Mouse (Mus musculus): ENCODE results near the gene Zfp277. TPM values are rescaled to one million over a fixed set of nuclear protein-coding genes. Genes with fewer than 3 reads are reported as not detected.

Zfp277 gene
- polyA plus RNA-seq, 1 experiment from 2014 or later, result 29.5 TPM

DNA sequence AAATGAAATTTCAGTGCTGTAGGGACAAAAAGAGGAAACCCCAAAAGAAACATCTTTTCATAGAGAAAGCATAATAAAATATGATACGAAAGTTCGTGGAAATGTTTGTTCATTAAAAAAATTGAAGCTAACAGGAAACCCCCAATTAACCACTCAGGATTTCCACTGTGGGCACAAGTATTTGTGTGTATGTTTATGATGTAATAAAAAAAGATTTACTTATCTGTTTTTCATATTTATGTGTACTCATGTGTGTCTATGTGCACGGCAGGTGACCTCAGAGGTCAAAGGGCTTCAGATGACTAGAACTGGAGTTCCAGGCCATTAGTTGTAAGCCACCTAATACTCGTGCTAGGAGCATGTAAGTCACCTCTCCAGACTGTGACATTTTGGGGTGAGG, 173.0 kb downstream of the Zfp277 start:
- no peak overlapping the region for H3K4me2 ChIP-seq
- H3K9ac ChIP-seq, result no peak overlapping the region
- no peak for ATAC-seq
- no peaks in the 10 kb centered on the region for H3K4me1 ChIP-seq
- H3K27me3 ChIP-seq, result no peaks in the 10 kb centered on the region
- WGBS, result 88% methylated on average over 4 of the region's 4 CpGs
- no peak overlapping the region for H3K4me3 ChIP-seq
- no peaks in the 10 kb centered on the region for H3K9me3 ChIP-seq (replicated peaks)
- no peak overlapping the region for H3K27ac ChIP-seq
- H3K36me3 ChIP-seq (ENCODE audit: poor library complexity, severe bottlenecking), result no peaks in the 10 kb centered on the region

- Histone ChIP-seq H3K36me3 (ENCODE audit: poor library complexity, severe bottlenecking) (no peaks in the 10 kb centered on the region), H3K4me2 (no peak overlapping the region), H3K27me3 (no peaks in the 10 kb centered on the region), H3K9me3 (replicated peaks) (no peaks in the 10 kb centered on the region), H3K4me3 (no peak overlapping the region), H3K4me1 (no peaks in the 10 kb centered on the region), H3K9ac (no peak overlapping the region), H3K27ac (no peak overlapping the region)
- ATAC-seq, result no peak
- WGBS, result 67% methylated on average over 2 of the region's 2 CpGs
These were observed 177.4 kb downstream of the Zfp277 start for GRCm38 (mm10) chr12:40268313-40268712.

Other genes with a start within 250 kb of the Zfp277 start
- gene Lsmem1, start 246.4 kb downstream of the Zfp277 start, polyA plus RNA-seq (2015; fragmentation: Nextera tagmentation; extraction: Ambion mirVana), result not detected in 2 replicates
- gene Ifrd1, start 197.4 kb downstream of the Zfp277 start, polyA plus RNA-seq (2015; fragmentation: Nextera tagmentation; extraction: Ambion mirVana), result 183 and 186 TPM in 2 replicates
- gene Dock4, start 50 bp upstream of the Zfp277 start, polyA plus RNA-seq (2015; fragmentation: Nextera tagmentation; extraction: Ambion mirVana), result 24.5 and 27.0 TPM in 2 replicates